Mouse (Mus musculus) adrenal gland, postnatal 36 days (tissue): ENCODE results near the gene Bbs1. TPM values are rescaled to one million over a fixed set of nuclear protein-coding genes. Genes with fewer than 3 reads are reported as not detected.

Experiments used
- DNase-seq, 2 experiments: peaks; one replicate each; pipeline ENCODE4 v3.0.0; 2021; ENCODE audit warnings: mixed read lengths in 1 of 2
- total RNA-seq, 2 experiments: library from RNA; stranded (reverse); gene quantifications; 2 replicates each; pipeline ENCODE4 v1.2.3; 2021

Gene Bbs1
- total RNA-seq, 2 experiments from 2014 or later, result 9.1 to 9.2 TPM

DNA sequence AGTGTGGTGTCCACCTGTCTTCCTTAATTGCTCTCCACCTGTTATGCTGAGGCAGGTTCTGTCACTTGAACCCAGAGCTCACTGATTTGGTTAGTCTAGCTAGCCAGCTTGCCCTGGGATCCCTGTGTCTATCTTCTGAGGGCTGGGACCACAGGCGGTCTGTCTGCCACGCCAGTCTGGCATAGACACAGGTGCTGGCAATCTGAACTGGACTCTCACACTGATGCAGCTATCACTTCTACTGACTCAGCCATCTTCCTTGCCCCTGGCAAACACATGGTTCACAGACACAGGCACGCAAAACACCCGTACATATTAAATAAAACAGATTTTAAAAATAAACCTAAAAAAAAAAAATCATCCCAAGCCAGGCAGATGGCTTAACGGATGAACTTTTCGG lies 69.4 kb downstream of the Bbs1 start:
- no peak for DNase-seq

Other genes starting within 250 kb of the Bbs1 start
- gene Gm960, start 208.0 kb downstream of the Bbs1 start, total RNA-seq, result under 1 TPM in 1 of 2 experiments, not detected in 1; 0.13 TPM
- gene Sptbn2, start 195.5 kb downstream of the Bbs1 start, total RNA-seq, result under 1 TPM; 0.49 to 0.53 TPM
- 10 to 100 TPM; 16.4 to 17.1 TPM for gene Rbm4b, start 150.1 kb downstream of the Bbs1 start, total RNA-seq
- gene Rbm4, start 112.7 kb downstream of the Bbs1 start, total RNA-seq, result 10 to 100 TPM; 57.6 to 68.1 TPM
- gene Gm21992, start 95.0 kb downstream of the Bbs1 start, total RNA-seq, result 10 to 100 TPM; 24.5 to 25.1 TPM
- gene Rbm14, start 95.0 kb downstream of the Bbs1 start, total RNA-seq, result 10 to 100 TPM; 48.7 to 60.3 TPM
- gene Ccs, start 67.3 kb downstream of the Bbs1 start, total RNA-seq, result 100 to 1,000 TPM; 112 to 121 TPM
- under 1 TPM in 1 of 2 experiments, not detected in 1; 0.20 TPM for gene Ccdc87, start 67.3 kb downstream of the Bbs1 start, total RNA-seq
- 100 to 1,000 TPM; 332 to 462 TPM for gene Ctsf, start 51.5 kb downstream of the Bbs1 start, total RNA-seq
- gene Actn3, start 28.7 kb downstream of the Bbs1 start, total RNA-seq, result under 1 TPM; 0.53 to 0.66 TPM
- gene Zdhhc24, start 28.0 kb downstream of the Bbs1 start, total RNA-seq, result 10 to 100 TPM; 21.3 to 21.9 TPM
- 100 to 1,000 TPM in 1 of 2 experiments, 10 to 100 TPM in 1; 86.1 to 110 TPM for gene Dpp3, start 21.7 kb upstream of the Bbs1 start, total RNA-seq
- gene Peli3, start 36.5 kb upstream of the Bbs1 start, total RNA-seq, result 1 to 10 TPM; 7.7 to 8.2 TPM
- gene Mrpl11, start 55.5 kb upstream of the Bbs1 start, total RNA-seq, result 10 to 100 TPM; 56.7 to 59.1 TPM
- gene Npas4, start 83.7 kb upstream of the Bbs1 start, total RNA-seq, result under 1 TPM; 0.20 to 0.40 TPM
- gene Slc29a2, start 117.2 kb upstream of the Bbs1 start, total RNA-seq, result 1 to 10 TPM; 4.5 to 5.3 TPM
- 10 to 100 TPM; 27.8 to 43.5 TPM for gene B4gat1, start 132.2 kb upstream of the Bbs1 start, total RNA-seq
- gene AC124502.3, start 132.3 kb upstream of the Bbs1 start, total RNA-seq, result 1 to 10 TPM in 1 of 2 experiments, under 1 TPM in 1; 0.99 to 2.3 TPM
- gene Brms1, start 134.7 kb upstream of the Bbs1 start, total RNA-seq, result 10 to 100 TPM; 26.7 to 29.9 TPM
- gene Rin1, start 143.9 kb upstream of the Bbs1 start, total RNA-seq, result 1 to 10 TPM; 3.5 to 3.6 TPM
- 10 to 100 TPM; 13.7 to 21.2 TPM for gene Cd248, start 161.4 kb upstream of the Bbs1 start, total RNA-seq
- 1 to 10 TPM; 1.7 TPM for gene Tmem151a, start 178.9 kb upstream of the Bbs1 start, total RNA-seq
- 10 to 100 TPM; 70.6 to 73.8 TPM for gene Yif1a, start 181.9 kb upstream of the Bbs1 start, total RNA-seq
- gene Cnih2, start 191.9 kb upstream of the Bbs1 start, total RNA-seq, result 1 to 10 TPM; 1.2 to 1.4 TPM
- gene Rab1b, start 200.4 kb upstream of the Bbs1 start, total RNA-seq, result 100 to 1,000 TPM; 165 to 190 TPM
- gene Klc2, start 211.9 kb upstream of the Bbs1 start, total RNA-seq, result 10 to 100 TPM; 44.3 to 48.4 TPM